Mouse (Mus musculus) forebrain, embryonic 12.5 days (tissue): ENCODE data around the gene M1ap. TPM values are rescaled to one million over a fixed set of nuclear protein-coding genes. Genes with fewer than 3 reads are reported as not detected.

Experiments
- ATAC-seq: fragments of 200-750 bp; cut with Nextera tagmentation; 2 replicates; pipeline ENCODE4 v1.8.0; 2017; ENCODE audit warnings: moderate TSS enrichment; ENCODE audit not compliant: low FRiP score
- H3K27ac ChIP-seq: fragments of 300-500 bp; sonication (generic); 2 replicates; pipeline ENCODE4 v1.5.1; 2016; ENCODE audit warnings: mild to moderate bottlenecking
- H3K27me3 ChIP-seq: fragments of 300-500 bp; sonication (generic); 2 replicates; pipeline ENCODE4 v1.6.1; 2016; ENCODE audit warnings: mild to moderate bottlenecking
- H3K36me3 ChIP-seq: fragments of 300-500 bp; sonication (generic); replicated peaks from 2 replicates; pipeline ENCODE4 v1.6.1; 2016; ENCODE audit warnings: mild to moderate bottlenecking
- H3K4me1 ChIP-seq: fragments of 300-500 bp; sonication (generic); 2 replicates; pipeline ENCODE4 v1.6.1; 2016
- H3K4me2 ChIP-seq: fragments of 300-500 bp; sonication (generic); 2 replicates; pipeline ENCODE4 v1.6.1; 2016; ENCODE audit warnings: mild to moderate bottlenecking, moderate library complexity
- H3K4me3 ChIP-seq: fragments of 300-500 bp; sonication (generic); replicated peaks from 2 replicates; pipeline ENCODE4 v1.5.1; 2016; ENCODE audit warnings: mild to moderate bottlenecking
- H3K9ac ChIP-seq: fragments of 300-500 bp; sonication (generic); 2 replicates; pipeline ENCODE4 v1.6.1; 2016; ENCODE audit warnings: mild to moderate bottlenecking
- H3K9me3 ChIP-seq: fragments of 300-500 bp; sonication (generic); 2 replicates; pipeline ENCODE4 v1.6.1; 2016
- WGBS: fragments of 180-500 bp; shearing (Covaris S2); methylation state at CpG from one replicate; pipeline ENCODE4 v1.1.7; 2016; 5-methylcytosine and 5-hydroxymethylcytosine counted together
- polyA plus RNA-seq: library from polyadenylated mRNA; unstranded; fragments of >200 nt; fragmentation: Nextera tagmentation; extraction: Ambion mirVana; gene quantifications from 2 replicates; pipeline ENCODE4 v1.2.1, GENCODE M21; 2016

The M1ap gene
- not detected in 2 replicates for polyA plus RNA-seq

GRCm38 (mm10) chr6:82946651-82947050 lies at the start of gene M1ap:
Gene M1ap, plus strand, starts transcription at chr6:82946902.
- Histone ChIP-seq H3K27ac (no peak within 1 kb of the TSS), H3K4me1 (no peaks in the 10 kb centered on the region), H3K27me3 (no peaks in the 10 kb centered on the region), H3K9ac (no peak within 1 kb of the TSS), H3K9me3 (no peaks in the 10 kb centered on the region), H3K4me3 (no peak within 1 kb of the TSS), H3K36me3 (no peaks in the 10 kb centered on the region), H3K4me2 (no peak within 1 kb of the TSS)
- WGBS = 65% methylated on average over 14 of the region's 14 CpGs
- no peak for ATAC-seq

- H3K4me1 ChIP-seq = no peaks in the 10 kb centered on the region
- no peak for ATAC-seq
- no peak overlapping the region for H3K4me3 ChIP-seq
- no peaks in the 10 kb centered on the region for H3K27me3 ChIP-seq
- no peak overlapping the region for H3K9ac ChIP-seq
- no peak overlapping the region for H3K4me2 ChIP-seq
- H3K36me3 ChIP-seq = no peaks in the 10 kb centered on the region
- no peak overlapping the region for H3K27ac ChIP-seq
- H3K9me3 ChIP-seq = no peaks in the 10 kb centered on the region
- 26% methylated on average over 3 of the region's 3 CpGs for WGBS
Measured at GRCm38 (mm10) chr6:82897311-82897710, 49.4 kb upstream of the M1ap start.

DNA sequence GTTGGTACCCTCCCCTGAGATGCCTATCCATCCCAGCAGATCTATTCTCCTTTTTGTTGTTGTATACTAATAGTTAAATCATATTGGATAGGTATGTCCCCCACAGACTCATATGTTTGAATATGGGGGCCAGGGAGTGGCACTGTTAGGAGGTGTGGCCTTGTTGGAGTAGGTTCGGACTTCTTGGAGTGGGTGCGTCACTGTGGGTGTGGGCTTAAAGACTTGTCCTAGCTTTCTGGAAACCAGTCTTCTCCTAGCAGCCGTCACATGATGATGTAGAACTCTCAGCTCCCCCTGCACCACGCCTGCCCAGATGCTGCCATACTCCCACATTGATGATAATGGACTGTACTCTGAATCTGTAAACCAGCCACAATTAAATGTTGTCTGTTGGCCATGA lies 48.5 kb upstream of the M1ap start:
- Histone ChIP-seq H3K9me3 (no peaks in the 10 kb centered on the region), H3K4me3 (no peak overlapping the region), H3K36me3 (no peaks in the 10 kb centered on the region), H3K4me2 (no peak overlapping the region), H3K27me3 (no peaks in the 10 kb centered on the region), H3K4me1 (no peaks in the 10 kb centered on the region), H3K9ac (no peak overlapping the region), H3K27ac (no peak overlapping the region)
- WGBS = 89% methylated on average over 4 of the region's 4 CpGs
- no peak for ATAC-seq

- Histone ChIP-seq H3K27ac (no peak overlapping the region), H3K4me2 (no peak overlapping the region), H3K36me3 (no peaks in the 10 kb centered on the region), H3K9me3 (no peaks in the 10 kb centered on the region), H3K27me3 (0 out of 2 replicates have a peak, but pooled peaks cover 3% of the 10 kb centered on the region), H3K9ac (no peak overlapping the region), H3K4me3 (no peak overlapping the region), H3K4me1 (no peaks in the 10 kb centered on the region)
- ATAC-seq = no peak
- WGBS = 71% methylated on average over 4 of the region's 4 CpGs
Measured at GRCm38 (mm10) chr6:82898745-82899144, 48.0 kb upstream of the M1ap start.

DNA sequence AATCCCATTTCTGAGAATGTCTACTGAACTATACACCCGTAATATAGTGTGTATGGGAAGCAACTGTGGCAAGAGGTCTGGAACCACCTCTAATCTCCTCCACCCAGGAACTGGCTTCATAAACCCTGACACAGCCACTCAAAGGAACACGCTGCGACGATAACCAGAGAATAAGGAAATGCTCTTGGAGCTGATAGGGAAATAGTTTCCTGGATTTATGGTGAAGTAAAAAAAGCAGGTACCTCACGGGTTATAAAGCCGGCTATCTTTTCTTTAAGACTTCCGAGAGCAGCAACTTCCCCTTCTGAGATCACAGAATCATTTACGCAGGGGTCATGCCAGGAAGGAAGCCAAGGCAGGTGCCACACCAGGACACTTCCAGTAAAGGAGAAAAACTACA lies 44.1 kb upstream of the M1ap start:
- WGBS = 85% methylated on average over 8 of the region's 8 CpGs
- Histone ChIP-seq H3K36me3 (no peaks in the 10 kb centered on the region), H3K4me2 (no peak overlapping the region), H3K9me3 (no peaks in the 10 kb centered on the region), H3K9ac (no peak overlapping the region), H3K27ac (no peak overlapping the region), H3K4me1 (no peaks in the 10 kb centered on the region), H3K4me3 (no peak overlapping the region), H3K27me3 (0 out of 2 replicates have a peak, but pooled peaks cover 9% of the 10 kb centered on the region)
- ATAC-seq = no peak

DNA sequence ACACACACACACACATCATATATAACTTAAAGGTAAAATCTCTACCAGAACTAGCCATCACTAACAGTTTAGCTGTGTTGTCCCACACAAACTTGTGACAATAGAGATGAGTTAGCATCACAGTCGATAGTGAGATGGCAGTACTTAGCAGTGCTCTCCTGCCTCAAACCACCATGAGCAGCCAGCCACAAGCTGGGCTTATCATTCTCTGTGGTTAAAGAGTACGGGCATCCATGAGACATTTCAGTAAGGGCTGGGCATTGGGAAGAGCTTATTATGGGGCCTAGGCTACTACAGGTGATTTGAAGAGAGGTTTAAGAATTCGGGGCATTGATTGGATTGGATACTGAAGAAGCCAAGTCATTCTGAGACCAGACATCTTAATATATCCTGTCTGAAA lies 39.7 kb upstream of the M1ap start:
- Histone ChIP-seq H3K36me3 (no peaks in the 10 kb centered on the region), H3K9ac (no peak overlapping the region), H3K4me3 (no peak overlapping the region), H3K4me1 (no peaks in the 10 kb centered on the region), H3K27ac (no peak overlapping the region), H3K27me3 (0 out of 2 replicates have a peak, but pooled peaks cover 9% of the 10 kb centered on the region), H3K4me2 (no peak overlapping the region), H3K9me3 (no peaks in the 10 kb centered on the region)
- 89% methylated on average over 3 of the region's 3 CpGs for WGBS
- no peak for ATAC-seq

DNA sequence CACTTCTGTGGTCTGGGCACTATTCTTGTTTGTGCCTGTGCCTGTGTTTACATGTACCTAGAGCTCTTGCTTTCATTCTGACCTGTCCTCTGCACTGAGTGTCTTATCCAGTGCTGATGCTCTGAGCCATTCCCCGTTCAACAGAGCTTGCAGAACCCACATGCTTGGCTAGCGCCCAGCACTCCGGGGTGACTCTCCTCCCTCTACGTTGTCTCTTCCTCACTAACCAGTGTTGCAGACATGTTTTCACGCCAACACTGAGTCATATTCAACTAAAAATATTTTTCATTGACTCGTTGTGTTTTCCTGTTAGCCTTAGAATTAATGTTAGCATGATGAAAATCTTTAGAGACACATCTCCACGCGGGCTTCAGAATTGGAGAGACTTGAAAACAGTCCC lies 38.7 kb upstream of the M1ap start:
- ATAC-seq = no peak
- 88% methylated on average over 8 of the region's 8 CpGs for WGBS
- Histone ChIP-seq H3K36me3 (no peaks in the 10 kb centered on the region), H3K4me3 (no peak overlapping the region), H3K27ac (no peak overlapping the region), H3K4me1 (no peaks in the 10 kb centered on the region), H3K9ac (no peak overlapping the region), H3K4me2 (no peak overlapping the region), H3K9me3 (no peaks in the 10 kb centered on the region), H3K27me3 (0 out of 2 replicates have a peak, but pooled peaks cover 9% of the 10 kb centered on the region)

GRCm38 (mm10) chr6:82909136-82909855 lies 37.4 kb upstream of the M1ap start:
- Histone ChIP-seq H3K27me3 (0 out of 2 replicates have a peak, but pooled peaks cover 5% of the 10 kb centered on the region), H3K9ac (no peak overlapping the region), H3K9me3 (no peaks in the 10 kb centered on the region), H3K27ac (no peak overlapping the region), H3K36me3 (no peaks in the 10 kb centered on the region), H3K4me3 (no peak overlapping the region), H3K4me1 (no peaks in the 10 kb centered on the region), H3K4me2 (no peak overlapping the region)
- no peak for ATAC-seq
- 69% methylated on average over 14 of the region's 14 CpGs for WGBS

GRCm38 (mm10) chr6:82911303-82911702 lies 35.4 kb upstream of the M1ap start:
- no peak overlapping the region for H3K4me3 ChIP-seq
- ATAC-seq = no peak
- no peak overlapping the region for H3K27ac ChIP-seq
- no peaks in the 10 kb centered on the region for H3K27me3 ChIP-seq
- 89% methylated on average over 5 of the region's 5 CpGs for WGBS
- H3K4me2 ChIP-seq = no peak overlapping the region
- no peaks in the 10 kb centered on the region for H3K9me3 ChIP-seq
- H3K9ac ChIP-seq = no peak overlapping the region
- no peaks in the 10 kb centered on the region for H3K4me1 ChIP-seq
- no peaks in the 10 kb centered on the region for H3K36me3 ChIP-seq

DNA sequence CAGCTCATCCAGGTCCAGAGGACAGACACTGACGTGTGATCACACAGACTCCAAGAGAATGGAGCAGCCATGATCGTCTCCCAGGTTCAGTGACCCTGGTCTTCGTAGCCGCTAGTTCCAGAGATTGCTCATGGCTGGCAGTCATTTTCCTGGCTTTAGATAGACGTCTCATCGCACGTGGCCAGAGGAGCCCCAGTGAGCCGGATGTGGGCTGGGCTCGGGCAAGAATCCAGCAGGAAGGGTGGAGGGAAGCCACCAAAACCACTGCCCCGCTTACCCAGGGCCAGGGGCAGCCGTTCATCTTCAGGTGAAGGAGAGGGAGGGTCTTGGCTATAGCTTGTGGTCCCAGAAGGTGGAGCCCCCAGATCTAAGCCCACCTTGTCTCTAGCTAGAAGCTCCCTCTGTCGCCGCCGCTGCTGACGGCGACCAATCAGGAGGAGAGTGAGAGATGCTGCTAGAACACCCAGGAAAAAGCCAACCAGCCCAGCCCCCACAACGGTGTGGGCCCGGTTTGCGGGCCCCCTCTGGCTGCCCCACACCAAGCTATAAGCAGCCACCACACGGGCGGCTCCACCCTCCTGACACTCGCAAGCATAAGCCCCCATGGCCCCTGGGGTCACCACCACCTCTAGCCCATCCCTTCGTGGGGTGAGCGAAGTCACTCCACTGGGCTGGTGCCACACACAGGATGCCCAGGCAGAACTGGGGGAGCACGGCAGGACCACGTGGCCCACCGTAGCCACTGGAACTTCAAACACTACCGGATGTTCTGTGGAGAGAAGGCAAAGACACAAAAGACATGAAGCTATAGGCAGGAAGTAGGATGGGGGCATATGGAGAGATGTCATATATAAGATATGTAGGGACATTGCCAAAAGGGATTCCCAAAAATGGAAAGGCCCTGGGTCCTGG lies 33.1 kb upstream of the M1ap start:
- 83% methylated on average over 28 of the region's 28 CpGs for WGBS
- Histone ChIP-seq H3K4me3 (no peak overlapping the region), H3K4me2 (no peak overlapping the region), H3K9ac (no peak overlapping the region), H3K4me1 (no peaks in the 10 kb centered on the region), H3K27me3 (no peaks in the 10 kb centered on the region), H3K9me3 (no peaks in the 10 kb centered on the region), H3K27ac (no peak overlapping the region), H3K36me3 (no peaks in the 10 kb centered on the region)
- no peak for ATAC-seq

GRCm38 (mm10) chr6:82915889-82916288 lies 30.8 kb upstream of the M1ap start:
- Histone ChIP-seq H3K27me3 (no peaks in the 10 kb centered on the region), H3K4me1 (no peaks in the 10 kb centered on the region), H3K4me2 (no peak overlapping the region), H3K27ac (no peak overlapping the region), H3K9ac (no peak overlapping the region), H3K9me3 (no peaks in the 10 kb centered on the region), H3K36me3 (no peaks in the 10 kb centered on the region), H3K4me3 (no peak overlapping the region)
- no peak for ATAC-seq
- WGBS = 27% methylated on average over 3 of the region's 3 CpGs

- H3K4me1 ChIP-seq = no peaks in the 10 kb centered on the region
- no peak for ATAC-seq
- no peak overlapping the region for H3K4me2 ChIP-seq
- H3K4me3 ChIP-seq = no peak overlapping the region
- H3K9ac ChIP-seq = no peak overlapping the region
- no peaks in the 10 kb centered on the region for H3K27me3 ChIP-seq
- H3K36me3 ChIP-seq = no peaks in the 10 kb centered on the region
- WGBS = 92% methylated on average over 4 of the region's 4 CpGs
- no peaks in the 10 kb centered on the region for H3K9me3 ChIP-seq
- H3K27ac ChIP-seq = no peak overlapping the region
Measured at GRCm38 (mm10) chr6:82916459-82916858, 30.2 kb upstream of the M1ap start.
